Mouse (Mus musculus) B cell, adult 62 days (primary cell): Measurements from ENCODE around the gene Pgm2l1. TPM values are rescaled to one million over a fixed set of nuclear protein-coding genes. Genes with fewer than 3 reads are reported as not detected.

ENCODE experiments used
- total RNA-seq: library from RNA; stranded (reverse); gene quantifications from 4 replicates; pipeline ENCODE4 v1.2.4, GENCODE M21; 2023

The Pgm2l1 gene
- total RNA-seq = 16.7 to 19.2 TPM (median 18.6 TPM) in 4 replicates

DNA sequence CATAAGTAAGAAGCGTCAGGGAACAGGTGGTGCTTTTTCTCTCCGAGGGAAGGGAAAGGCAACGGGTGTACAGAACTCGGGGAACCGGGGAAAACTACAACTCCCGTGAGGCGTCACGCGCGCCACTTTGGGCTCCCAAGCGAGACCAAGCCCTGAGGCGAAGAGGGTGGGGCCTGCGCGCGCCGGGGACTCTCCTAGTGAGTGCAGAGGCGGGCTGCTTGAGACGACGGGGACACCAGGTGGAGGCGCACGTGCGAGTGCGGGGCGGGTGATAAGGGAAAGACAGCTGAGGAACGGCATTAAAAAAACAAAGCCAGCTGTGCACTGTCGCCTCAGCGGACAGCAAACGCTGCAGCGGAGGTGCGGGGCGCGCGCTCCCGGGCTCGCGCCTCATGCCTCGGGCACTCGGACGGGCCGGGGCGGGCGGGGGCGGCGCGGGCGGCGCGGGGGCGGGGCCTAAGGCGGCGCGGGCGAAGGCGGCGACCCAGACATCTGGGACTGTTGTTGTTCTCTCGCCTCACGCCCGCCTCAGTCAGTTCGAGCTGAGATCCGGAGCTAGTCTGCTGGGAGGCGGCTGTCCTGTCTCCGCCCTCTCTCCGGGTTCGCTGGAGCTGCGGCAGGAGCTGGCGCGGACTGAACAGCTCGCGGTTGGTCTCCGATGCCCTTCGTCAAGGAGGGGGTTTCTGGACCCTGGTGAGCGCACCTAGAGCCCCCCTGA, at the start of gene Pgm2l1:
TSS of gene Pgm2l1 (plus strand) at position 237 of the 718 bp plus-strand sequence.

DNA sequence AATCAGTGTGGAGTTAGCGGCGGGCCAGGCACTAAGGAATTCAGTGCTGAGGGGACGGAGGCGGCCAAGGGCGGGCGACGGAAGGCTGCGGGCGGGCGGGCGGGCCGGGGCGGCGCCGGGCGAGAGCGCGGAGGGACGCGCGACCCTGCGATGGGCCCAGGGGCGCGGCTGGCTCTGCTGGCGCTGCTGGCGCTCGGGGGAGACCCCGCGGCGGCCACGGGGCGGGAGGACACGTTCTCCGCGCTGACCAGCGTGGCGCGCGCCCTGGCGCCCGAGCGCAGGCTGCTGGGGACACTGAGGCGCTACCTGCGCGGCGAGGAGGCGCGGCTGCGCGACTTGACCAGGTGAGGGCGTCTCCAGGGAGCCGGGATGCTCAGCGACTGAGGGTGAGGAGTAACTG, 58.2 kb downstream of the Pgm2l1 start, which contains the start of gene P4ha3:
TSS of gene P4ha3 (plus strand) at position 138 of the 400 bp plus-strand sequence.

Other genes with a start within 250 kb of the Pgm2l1 start
- 28.6 to 30.3 TPM (median 29.7 TPM) in 4 replicates for gene Rnf169, start 246.9 kb upstream of the Pgm2l1 start, total RNA-seq
- gene Chrdl2, start 221.2 kb upstream of the Pgm2l1 start, total RNA-seq = not detected in 4 replicates
- 61.6 to 72.7 TPM (median 63.1 TPM) in 4 replicates for gene Pold3, start 105.8 kb upstream of the Pgm2l1 start, total RNA-seq
- gene Lipt2, start 68.1 kb upstream of the Pgm2l1 start, total RNA-seq = 0.82 to 1.4 TPM (median 1.1 TPM) in 4 replicates
- not detected in 4 replicates for gene Kcne3, start 50.9 kb upstream of the Pgm2l1 start, total RNA-seq
- gene P4ha3, start 58.1 kb downstream of the Pgm2l1 start, total RNA-seq = 0.45 to 1.2 TPM in 2 of 4 replicates, not detected in the others
- 61.1 to 72.2 TPM (median 68.1 TPM) in 4 replicates for gene C2cd3, start 144.8 kb downstream of the Pgm2l1 start, total RNA-seq
- 31.6 to 43.6 TPM (median 38.0 TPM) in 4 replicates for gene Ppme1, start 144.9 kb downstream of the Pgm2l1 start, total RNA-seq
- gene Ucp3, start 245.6 kb downstream of the Pgm2l1 start, total RNA-seq = 0.60 to 1.2 TPM (median 0.96 TPM) in 4 replicates